Mouse (Mus musculus): ENCODE data around the gene Bin2. TPM values are rescaled to one million over a fixed set of nuclear protein-coding genes. Genes with fewer than 3 reads are reported as not detected.

Gene Bin2
- polyA plus RNA-seq, 1 experiment from 2014 or later, result 1.7 TPM

GRCm38 (mm10) chr15:100666851-100667250 lies 2.5 kb downstream of the Bin2 start:
- Histone ChIP-seq H3K4me3 (no peak overlapping the region), H3K9ac (no peak overlapping the region), H3K4me1 (no peaks in the 10 kb centered on the region), H3K9me3 (replicated peaks) (no peaks in the 10 kb centered on the region), H3K4me2 (no peak overlapping the region), H3K27me3 (no peaks in the 10 kb centered on the region), H3K36me3 (ENCODE audit: poor library complexity, severe bottlenecking) (no peaks in the 10 kb centered on the region), H3K27ac (no peak overlapping the region)
- WGBS, result 42% methylated on average over 12 of the region's 12 CpGs
- no peak for ATAC-seq

- H3K4me3 ChIP-seq, result no peak overlapping the region
- WGBS, result 10% methylated on average over 7 of the region's 7 CpGs
- H3K9ac ChIP-seq, result no peak overlapping the region
- no peaks in the 10 kb centered on the region for H3K9me3 ChIP-seq (replicated peaks)
- H3K4me1 ChIP-seq, result no peaks in the 10 kb centered on the region
- H3K36me3 ChIP-seq (ENCODE audit: poor library complexity, severe bottlenecking), result no peaks in the 10 kb centered on the region
- H3K27me3 ChIP-seq, result no peaks in the 10 kb centered on the region
- no peak overlapping the region for H3K27ac ChIP-seq
- H3K4me2 ChIP-seq, result no peak overlapping the region
- ATAC-seq, result no peak
Observed at GRCm38 (mm10) chr15:100666219-100666696, 3.1 kb downstream of the Bin2 start.

GRCm38 (mm10) chr15:100665411-100666218 lies 3.7 kb downstream of the Bin2 start:
- Histone ChIP-seq H3K36me3 (ENCODE audit: poor library complexity, severe bottlenecking) (no peaks in the 10 kb centered on the region), H3K9ac (no peak overlapping the region), H3K27me3 (no peaks in the 10 kb centered on the region), H3K4me2 (no peak overlapping the region), H3K27ac (no peak overlapping the region), H3K9me3 (replicated peaks) (no peaks in the 10 kb centered on the region), H3K4me1 (no peaks in the 10 kb centered on the region), H3K4me3 (no peak overlapping the region)
- ATAC-seq, result no peak
- WGBS, result 42% methylated on average over 9 of the region's 9 CpGs

- Histone ChIP-seq H3K27me3 (no peaks in the 10 kb centered on the region), H3K27ac (no peak overlapping the region), H3K9ac (no peak overlapping the region), H3K9me3 (replicated peaks) (no peaks in the 10 kb centered on the region), H3K4me1 (no peaks in the 10 kb centered on the region), H3K4me2 (no peak overlapping the region), H3K4me3 (no peak overlapping the region), H3K36me3 (ENCODE audit: poor library complexity, severe bottlenecking) (no peaks in the 10 kb centered on the region)
- ATAC-seq, result no peak
- 83% methylated on average over 9 of the region's 9 CpGs for WGBS
Observed at GRCm38 (mm10) chr15:100664813-100665274, 4.5 kb downstream of the Bin2 start.

- no peak overlapping the region for H3K9ac ChIP-seq
- no peaks in the 10 kb centered on the region for H3K27me3 ChIP-seq
- H3K36me3 ChIP-seq (ENCODE audit: poor library complexity, severe bottlenecking), result no peaks in the 10 kb centered on the region
- no peaks in the 10 kb centered on the region for H3K4me1 ChIP-seq
- ATAC-seq, result no peak
- no peaks in the 10 kb centered on the region for H3K9me3 ChIP-seq (replicated peaks)
- H3K4me2 ChIP-seq, result no peak overlapping the region
- no peak overlapping the region for H3K27ac ChIP-seq
- WGBS, result 92% methylated on average over 5 of the region's 5 CpGs
- no peak overlapping the region for H3K4me3 ChIP-seq
Observed at GRCm38 (mm10) chr15:100660805-100661204, 8.5 kb downstream of the Bin2 start.

GRCm38 (mm10) chr15:100660306-100660705 lies 9.0 kb downstream of the Bin2 start:
- Histone ChIP-seq H3K9me3 (replicated peaks) (no peaks in the 10 kb centered on the region), H3K36me3 (ENCODE audit: poor library complexity, severe bottlenecking) (no peaks in the 10 kb centered on the region), H3K4me3 (no peak overlapping the region), H3K9ac (no peak overlapping the region), H3K27me3 (no peaks in the 10 kb centered on the region), H3K27ac (no peak overlapping the region), H3K4me1 (no peaks in the 10 kb centered on the region), H3K4me2 (no peak overlapping the region)
- WGBS, result 89% methylated on average over 9 of the region's 9 CpGs
- no peak for ATAC-seq

GRCm38 (mm10) chr15:100655201-100655600 lies 14.2 kb downstream of the Bin2 start:
- H3K4me3 ChIP-seq, result no peak overlapping the region
- H3K36me3 ChIP-seq (ENCODE audit: poor library complexity, severe bottlenecking), result no peaks in the 10 kb centered on the region
- no peak overlapping the region for H3K27ac ChIP-seq
- H3K9ac ChIP-seq, result no peak overlapping the region
- H3K4me2 ChIP-seq, result no peak overlapping the region
- H3K4me1 ChIP-seq, result no peaks in the 10 kb centered on the region
- H3K9me3 ChIP-seq (replicated peaks), result no peaks in the 10 kb centered on the region
- ATAC-seq, result no peak
- 86% methylated on average over 5 of the region's 5 CpGs for WGBS
- H3K27me3 ChIP-seq, result no peaks in the 10 kb centered on the region

- 92% methylated on average over 1 of the region's 1 CpGs for WGBS
- Histone ChIP-seq H3K4me3 (no peak overlapping the region), H3K4me2 (no peak overlapping the region), H3K9me3 (replicated peaks) (no peaks in the 10 kb centered on the region), H3K27me3 (no peaks in the 10 kb centered on the region), H3K9ac (no peak overlapping the region), H3K4me1 (no peaks in the 10 kb centered on the region), H3K27ac (no peak overlapping the region), H3K36me3 (ENCODE audit: poor library complexity, severe bottlenecking) (no peaks in the 10 kb centered on the region)
- no peak for ATAC-seq
Observed at GRCm38 (mm10) chr15:100654271-100654670, 15.1 kb downstream of the Bin2 start.

GRCm38 (mm10) chr15:100651610-100652009 lies 17.7 kb downstream of the Bin2 start:
- Histone ChIP-seq H3K4me2 (no peak overlapping the region), H3K9ac (no peak overlapping the region), H3K27me3 (no peaks in the 10 kb centered on the region), H3K4me1 (no peaks in the 10 kb centered on the region), H3K27ac (no peak overlapping the region), H3K4me3 (no peak overlapping the region), H3K9me3 (replicated peaks) (no peaks in the 10 kb centered on the region), H3K36me3 (ENCODE audit: poor library complexity, severe bottlenecking) (no peaks in the 10 kb centered on the region)
- no peak for ATAC-seq
- WGBS, result 86% methylated on average over 9 of the region's 9 CpGs

GRCm38 (mm10) chr15:100650111-100650510 lies 19.2 kb downstream of the Bin2 start:
- no peak for ATAC-seq
- H3K4me1 ChIP-seq, result no peaks in the 10 kb centered on the region
- no peak overlapping the region for H3K27ac ChIP-seq
- no peak overlapping the region for H3K4me2 ChIP-seq
- H3K4me3 ChIP-seq, result no peak overlapping the region
- no peaks in the 10 kb centered on the region for H3K9me3 ChIP-seq (replicated peaks)
- 87% methylated on average over 10 of the region's 10 CpGs for WGBS
- H3K36me3 ChIP-seq (ENCODE audit: poor library complexity, severe bottlenecking), result no peaks in the 10 kb centered on the region
- no peak overlapping the region for H3K9ac ChIP-seq
- no peaks in the 10 kb centered on the region for H3K27me3 ChIP-seq

- no peak overlapping the region for H3K4me3 ChIP-seq
- H3K9ac ChIP-seq, result no peak overlapping the region
- no peaks in the 10 kb centered on the region for H3K36me3 ChIP-seq (ENCODE audit: poor library complexity, severe bottlenecking)
- H3K27ac ChIP-seq, result no peak overlapping the region
- no peaks in the 10 kb centered on the region for H3K4me1 ChIP-seq
- H3K4me2 ChIP-seq, result no peak overlapping the region
- no peaks in the 10 kb centered on the region for H3K9me3 ChIP-seq (replicated peaks)
- 78% methylated on average over 6 of the region's 6 CpGs for WGBS
- no peaks in the 10 kb centered on the region for H3K27me3 ChIP-seq
- no peak for ATAC-seq
Observed at GRCm38 (mm10) chr15:100646161-100646560, 23.2 kb downstream of the Bin2 start.

GRCm38 (mm10) chr15:100642451-100642850 lies 26.9 kb downstream of the Bin2 start:
- Histone ChIP-seq H3K4me1 (no peaks in the 10 kb centered on the region), H3K27me3 (peaks cover 18% of the 10 kb centered on the region), H3K27ac (no peak overlapping the region), H3K9ac (no peak overlapping the region), H3K9me3 (replicated peaks) (no peaks in the 10 kb centered on the region), H3K4me3 (no peak overlapping the region), H3K4me2 (no peak overlapping the region), H3K36me3 (ENCODE audit: poor library complexity, severe bottlenecking) (no peaks in the 10 kb centered on the region)
- WGBS, result 92% methylated on average over 7 of the region's 7 CpGs
- ATAC-seq, result no peak
